8 mouse cellular contexts compared by ENCODE assay signal in genomic region chr9:37488041-37488440, GRCm38 (mm10). TPM values are rescaled to one million over a fixed set of nuclear protein-coding genes. Genes with fewer than 3 reads are reported as not detected.
A peak's percentile ranks its signal among the peaks of the same experiment; 100 is the strongest.
DNase-seq lines count a peak whose midpoint lies in the region; ATAC-seq and TF ChIP-seq lines count a peak whose summit lies in the region.

No protein-coding gene starts in this region.

- TF ChIP-seq RAD21 in CH12.LX (IDR thresholded peaks at IDR 0.05; ENCODE audit: low read depth, low read length), result no peak

- WGBS in forebrain, postnatal 0 days, result 33% methylated on average over 4 of the region's 4 CpGs
- WGBS in liver, embryonic 14.5 days (ENCODE audit: insufficient replicate concordance), result 58% methylated on average over 4 of the region's 4 CpGs

- peak overlapping the region; percentile 90; the same call in 1 of the 2 replicates for H3K9ac ChIP-seq in CH12.LX (ENCODE audit: insufficient read depth, low read depth)
- peak overlapping the region; percentile 84; the same call in 1 of the 2 replicates for H3K9ac ChIP-seq in forebrain, postnatal 0 days
- no peak overlapping the region for H3K9ac ChIP-seq in liver, embryonic 14.5 days (replicated peaks)

- peak overlapping the region; percentile 47 for H3K4me2 ChIP-seq in CH12.LX (ENCODE audit: insufficient read depth, low read depth, poor library complexity, severe bottlenecking)
- peak overlapping the region; percentile 73 for H3K4me2 ChIP-seq in forebrain, postnatal 0 days (ENCODE audit: low read depth)
- H3K4me2 ChIP-seq in liver, embryonic 14.5 days (ENCODE audit: low read depth), result peak overlapping the region; percentile 100

- peaks cover 25% of the 10 kb centered on the region for H3K4me1 ChIP-seq in erythroblast, embryonic 14.5 days (ENCODE audit: control insufficient read depth)
- H3K4me1 ChIP-seq in CH12.LX (ENCODE audit: control insufficient read depth in 1 of 2, insufficient read depth in 2 of 2), result peaks cover 2 to 14% of the 10 kb centered on the region in 2 experiments; a peak in 2 of 4 replicates
- peaks cover 13% of the 10 kb centered on the region; the same call in 1 of the 2 replicates for H3K4me1 ChIP-seq in forebrain, postnatal 0 days (ENCODE audit: insufficient read depth)
- peaks cover 8 to 9% of the 10 kb centered on the region in 2 experiments for H3K4me1 ChIP-seq in liver, embryonic 14.5 days (replicated peaks; ENCODE audit: control insufficient read depth in 2 of 2, insufficient read depth in 2 of 2, low read length in 1 of 2)

- no peak for ATAC-seq in erythroblast, adult 5-6 weeks (replicated peaks; ENCODE audit: low FRiP score, poor library complexity, severe bottlenecking)
- ATAC-seq in forebrain, postnatal 0 days, result no peak
- ATAC-seq in liver, embryonic 14.5 days (ENCODE audit: insufficient read depth), result no peak
- ATAC-seq in inflammation-experienced regulatory T-cells, adult 6 months, result no peak

- dilution Hi-C loops in CH12.LX (cut with MboI; ENCODE audit: extremely low pct_ligation_motif_present, extremely low pct_unique_long_range_greater_than_20kb, low sequenced_read_pairs), result no loop called here

- TF ChIP-seq POLR2A in CH12.LX (IDR thresholded peaks at IDR 0.05; ENCODE audit: low read depth, low read length), result no peak

- no peak for DNase-seq in CH12.LX (ENCODE audit: extremely low read depth)
- DNase-seq in forebrain, postnatal 0 days, result no peak
- no peak for DNase-seq in liver, embryonic 14.5 days (ENCODE audit: low read depth in 3 of 3, low spot score in 3 of 3)
- DNase-seq in thymus, postnatal 0 days (ENCODE audit: low spot score), result no peak
- no peak for DNase-seq in gastrocnemius, postnatal 10 days

- no peaks in the 10 kb centered on the region for H3K27me3 ChIP-seq in erythroblast, embryonic 14.5 days (ENCODE audit: control insufficient read depth)
- H3K27me3 ChIP-seq in CH12.LX (replicated peaks), result no peaks in the 10 kb centered on the region
- H3K27me3 ChIP-seq in forebrain, postnatal 0 days (ENCODE audit: insufficient read depth, low read length), result no peaks in the 10 kb centered on the region
- no peaks in the 10 kb centered on the region for H3K27me3 ChIP-seq in liver, embryonic 14.5 days (ENCODE audit: control insufficient read depth, insufficient read depth, low read length)

- no peak for TF ChIP-seq EP300 in CH12.LX (IDR thresholded peaks at IDR 0.05; ENCODE audit: low read length)
- no peak for TF ChIP-seq EP300 in liver, embryonic 14.5 days (IDR thresholded peaks at IDR 0.05; ENCODE audit: low read depth)

- TF ChIP-seq CTCF in CH12.LX (conservative IDR thresholded peaks at IDR 0.05 in 1 of 2, IDR thresholded peaks at IDR 0.05 in 1 of 2; ENCODE audit: low read depth in 2 of 2, low read length in 2 of 2), result no peak
- no peak for TF ChIP-seq CTCF in forebrain, postnatal 0 days (IDR thresholded peaks at IDR 0.05; ENCODE audit: low read depth)
- TF ChIP-seq CTCF in liver, embryonic 14.5 days (IDR thresholded peaks at IDR 0.05; ENCODE audit: low read depth), result no peak

- H3K9me3 ChIP-seq in erythroblast, embryonic 14.5 days (ENCODE audit: control insufficient read depth, low read length), result no peaks in the 10 kb centered on the region
- H3K9me3 ChIP-seq in CH12.LX (replicated peaks; ENCODE audit: low read length), result no peaks in the 10 kb centered on the region
- no peaks in the 10 kb centered on the region for H3K9me3 ChIP-seq in forebrain, postnatal 0 days (ENCODE audit: low read length)
- H3K9me3 ChIP-seq in liver, embryonic 14.5 days (ENCODE audit: control insufficient read depth, low read length), result no peaks in the 10 kb centered on the region

- no peaks in the 10 kb centered on the region for H3K36me3 ChIP-seq in erythroblast, embryonic 14.5 days (ENCODE audit: control insufficient read depth)
- peaks cover 0 to 4% of the 10 kb centered on the region in 2 experiments for H3K36me3 ChIP-seq in CH12.LX (replicated peaks in 1 of 2; ENCODE audit: control insufficient read depth in 1 of 2, insufficient read depth in 1 of 2, low read length in 1 of 2)
- H3K36me3 ChIP-seq in forebrain, postnatal 0 days (ENCODE audit: insufficient read depth), result no peaks in the 10 kb centered on the region
- no peaks in the 10 kb centered on the region for H3K36me3 ChIP-seq in liver, embryonic 14.5 days (replicated peaks; ENCODE audit: control insufficient read depth, insufficient read depth, low read depth)

- no peak overlapping the region for H3K27ac ChIP-seq in CH12.LX (ENCODE audit: insufficient read depth, low read depth)
- H3K27ac ChIP-seq in forebrain, postnatal 0 days (ENCODE audit: low read depth, low read length), result peak overlapping the region; percentile 97; the same call in 1 of the 2 replicates
- H3K27ac ChIP-seq in liver, embryonic 14.5 days, result no peak overlapping the region

- peak overlapping the region; percentile 91 for H3K4me3 ChIP-seq in erythroblast, embryonic 14.5 days (replicated peaks)
- H3K4me3 ChIP-seq in CH12.LX (replicated peaks in 1 of 3; ENCODE audit: low read depth in 2 of 3, low read length in 2 of 3, poor library complexity in 1 of 3), result peak overlapping the region; percentile 67 to 92 (median 84)
- H3K4me3 ChIP-seq in forebrain, postnatal 0 days (ENCODE audit: low read depth, low read length), result peak overlapping the region; percentile 93
- peak overlapping the region; percentile 86 to 90; a peak in 3 of 4 replicates for H3K4me3 ChIP-seq in liver, embryonic 14.5 days (ENCODE audit: insufficient read depth in 1 of 2, low read depth in 2 of 2, low read length in 2 of 2)

- peaks cover 10% of the 10 kb centered on the region; the same call in 1 of the 2 replicates for H3K79me2 ChIP-seq in CH12.LX (replicated peaks; ENCODE audit: control insufficient read depth, extremely low read depth, insufficient read depth, poor library complexity, severe bottlenecking)

- in situ Hi-C loops in CH12.LX (cut with MboI; ENCODE audit: low pct_ligation_motif_present, low pct_unique_long_range_greater_than_20kb, low sequenced_read_pairs), result no loop called here

RNA-seq across cellular contexts. Expression of gene Msantd2, which starts 1.1 kb away (rescaled TPM):
- polyA plus RNA-seq in erythroblast, embryonic 14.5 days (2012), result 0.21 and 0.63 TPM in 2 replicates
- 2.3 and 2.5 TPM in 2 replicates for total RNA-seq in erythroblast, adult 5-6 weeks (2015; ENCODE audit: low replicate concordance)
- total RNA-seq in erythroblast, adult 5-6 weeks (2017; ENCODE audit: low replicate concordance), result 8.2 and 10.7 TPM in 2 replicates
- total RNA-seq in CH12.LX (2012; rRNA removed) (14.2 and 16.8 TPM in 2 replicates), CH12.LX (2014; rRNA removed) (13.8 and 15.5 TPM in 2 replicates)
- polyA plus RNA-seq in CH12.LX (2012; ENCODE audit: insufficient read length, low read depth), result 9.5 and 11.9 TPM in 2 replicates
- total RNA-seq in forebrain, postnatal 0 days (2014; rRNA removed), result 43.3 and 122 TPM in 2 replicates
- 15.3 and 19.5 TPM in 2 replicates for polyA plus RNA-seq in forebrain, postnatal 0 days (2015; fragmentation: Nextera tagmentation; extraction: Ambion mirVana)
- polyA plus RNA-seq in liver, embryonic 14.5 days (2012; rRNA removed), result 6.6 and 9.3 TPM in 2 replicates
- 3.8 TPM in 2 replicates for polyA plus RNA-seq in liver, embryonic 14.5 days (2014; fragmentation: Nextera tagmentation; extraction: Ambion mirVana)
- 15.5 and 16.7 TPM in 2 replicates for polyA plus RNA-seq in thymus, postnatal 0 days (2015; fragmentation: Nextera tagmentation; extraction: Ambion mirVana)
- 10 to 100 TPM in 1 of 2 experiments, 1 to 10 TPM in 1; 8.9 to 12.3 TPM for total RNA-seq in gastrocnemius, postnatal 10 days (2021)
- 10 to 100 TPM in 2 of 3 experiments, 1 to 10 TPM in 1; 5.3 to 16.0 (median 11.6) TPM for polyA plus RNA-seq in inflammation-experienced regulatory T-cells, adult 6 months (2017; shearing (Covaris generic))

RNA-seq across cellular contexts. Expression of gene Esam, which starts 39.8 kb away (rescaled TPM):
- polyA plus RNA-seq in erythroblast, embryonic 14.5 days (2012), result not detected in 2 replicates
- not detected in 2 replicates for total RNA-seq in erythroblast, adult 5-6 weeks (2015; ENCODE audit: low replicate concordance)
- 0.42 TPM in 1 of 2 replicates, not detected in the other for total RNA-seq in erythroblast, adult 5-6 weeks (2017; ENCODE audit: low replicate concordance)
- total RNA-seq in CH12.LX (2012; rRNA removed) (0.08 and 0.21 TPM in 2 replicates), CH12.LX (2014; rRNA removed) (0.24 and 0.42 TPM in 2 replicates)
- 0.18 and 0.37 TPM in 2 replicates for polyA plus RNA-seq in CH12.LX (2012; ENCODE audit: insufficient read length, low read depth)
- total RNA-seq in forebrain, postnatal 0 days (2014; rRNA removed), result 29.0 and 144 TPM in 2 replicates
- 36.3 and 37.3 TPM in 2 replicates for polyA plus RNA-seq in forebrain, postnatal 0 days (2015; fragmentation: Nextera tagmentation; extraction: Ambion mirVana)
- polyA plus RNA-seq in liver, embryonic 14.5 days (2012; rRNA removed), result 6.5 and 7.3 TPM in 2 replicates
- polyA plus RNA-seq in liver, embryonic 14.5 days (2014; fragmentation: Nextera tagmentation; extraction: Ambion mirVana), result 9.9 and 10.7 TPM in 2 replicates
- 17.2 and 18.1 TPM in 2 replicates for polyA plus RNA-seq in thymus, postnatal 0 days (2015; fragmentation: Nextera tagmentation; extraction: Ambion mirVana)
- 10 to 100 TPM; 50.9 to 53.8 TPM for total RNA-seq in gastrocnemius, postnatal 10 days (2021)
- polyA plus RNA-seq in inflammation-experienced regulatory T-cells, adult 6 months (2017; shearing (Covaris generic)), result under 1 TPM in 1 of 3 experiments, not detected in 2; 0.69 TPM

RNA-seq across cellular contexts. Expression of gene Vsig2, which starts 51.0 kb away (rescaled TPM):
- not detected in 2 replicates for polyA plus RNA-seq in erythroblast, embryonic 14.5 days (2012)
- not detected in 2 replicates for total RNA-seq in erythroblast, adult 5-6 weeks (2015; ENCODE audit: low replicate concordance)
- not detected in 2 replicates for total RNA-seq in erythroblast, adult 5-6 weeks (2017; ENCODE audit: low replicate concordance)
- total RNA-seq in CH12.LX (2012; rRNA removed) (not detected in 2 replicates), CH12.LX (2014; rRNA removed) (not detected in 2 replicates)
- not detected in 2 replicates for polyA plus RNA-seq in CH12.LX (2012; ENCODE audit: insufficient read length, low read depth)
- 2.4 and 2.5 TPM in 2 replicates for total RNA-seq in forebrain, postnatal 0 days (2014; rRNA removed)
- polyA plus RNA-seq in forebrain, postnatal 0 days (2015; fragmentation: Nextera tagmentation; extraction: Ambion mirVana), result 1.2 and 1.3 TPM in 2 replicates
- polyA plus RNA-seq in liver, embryonic 14.5 days (2012; rRNA removed), result 0.70 and 0.81 TPM in 2 replicates
- polyA plus RNA-seq in liver, embryonic 14.5 days (2014; fragmentation: Nextera tagmentation; extraction: Ambion mirVana), result 0.36 TPM in 1 of 2 replicates, not detected in the other
- 0.95 and 1.1 TPM in 2 replicates for polyA plus RNA-seq in thymus, postnatal 0 days (2015; fragmentation: Nextera tagmentation; extraction: Ambion mirVana)
- total RNA-seq in gastrocnemius, postnatal 10 days (2021), result 1 to 10 TPM; 3.4 to 5.4 TPM
- polyA plus RNA-seq in inflammation-experienced regulatory T-cells, adult 6 months (2017; shearing (Covaris generic)), result under 1 TPM in 1 of 3 experiments, not detected in 2; 0.54 TPM

RNA-seq across cellular contexts. Expression of gene Robo3, which starts 55.0 kb away (rescaled TPM):
- polyA plus RNA-seq in erythroblast, embryonic 14.5 days (2012), result 0.05 and 0.08 TPM in 2 replicates
- not detected in 2 replicates for total RNA-seq in erythroblast, adult 5-6 weeks (2015; ENCODE audit: low replicate concordance)
- not detected in 2 replicates for total RNA-seq in erythroblast, adult 5-6 weeks (2017; ENCODE audit: low replicate concordance)
- total RNA-seq in CH12.LX (2012; rRNA removed), result 0.76 TPM in 2 replicates
- 0.42 and 0.59 TPM in 2 replicates for total RNA-seq in CH12.LX (2014; rRNA removed)
- polyA plus RNA-seq in CH12.LX (2012; ENCODE audit: insufficient read length, low read depth), result 0.41 and 1.1 TPM in 2 replicates
- 1.2 and 1.9 TPM in 2 replicates for total RNA-seq in forebrain, postnatal 0 days (2014; rRNA removed)
- polyA plus RNA-seq in forebrain, postnatal 0 days (2015; fragmentation: Nextera tagmentation; extraction: Ambion mirVana), result 0.48 and 1.5 TPM in 2 replicates
- polyA plus RNA-seq in liver, embryonic 14.5 days (2012; rRNA removed), result 0.23 and 0.25 TPM in 2 replicates
- 0.05 and 0.11 TPM in 2 replicates for polyA plus RNA-seq in liver, embryonic 14.5 days (2014; fragmentation: Nextera tagmentation; extraction: Ambion mirVana)
- 0.14 and 0.23 TPM in 2 replicates for polyA plus RNA-seq in thymus, postnatal 0 days (2015; fragmentation: Nextera tagmentation; extraction: Ambion mirVana)
- total RNA-seq in gastrocnemius, postnatal 10 days (2021), result under 1 TPM; 0.18 to 0.21 TPM
- not detected for polyA plus RNA-seq in inflammation-experienced regulatory T-cells, adult 6 months (2017; shearing (Covaris generic))

Comparison
In these comparisons a context has a peak if more than half of its experiments do, and no peak if none do; other contexts are left out.
1. H3K4me2 ChIP-seq: peak in every context shown above with its lines; median percentile 100 in liver, embryonic 14.5 days; 73 in forebrain, postnatal 0 days; 47 in CH12.LX.